Mouse (Mus musculus) layer of hippocampus, postnatal 36 days (tissue): Measurements from ENCODE around the gene Ptprcap. TPM values are rescaled to one million over a fixed set of nuclear protein-coding genes. Genes with fewer than 3 reads are reported as not detected.

Experiments
- DNase-seq, 2 experiments: peaks; one replicate each; pipeline ENCODE4 v3.0.0; 2022
- total RNA-seq, 2 experiments: library from RNA; stranded (reverse); gene quantifications; 2 replicates each; pipeline ENCODE4 v1.2.3; 2021

The Ptprcap gene
- total RNA-seq, 2 experiments from 2014 or later, result 1.6 to 3.8 TPM

- DNase-seq, result no peak
Measured at GRCm38 (mm10) chr19:4147782-4148490, 5.5 kb upstream of the Ptprcap start.

DNA sequence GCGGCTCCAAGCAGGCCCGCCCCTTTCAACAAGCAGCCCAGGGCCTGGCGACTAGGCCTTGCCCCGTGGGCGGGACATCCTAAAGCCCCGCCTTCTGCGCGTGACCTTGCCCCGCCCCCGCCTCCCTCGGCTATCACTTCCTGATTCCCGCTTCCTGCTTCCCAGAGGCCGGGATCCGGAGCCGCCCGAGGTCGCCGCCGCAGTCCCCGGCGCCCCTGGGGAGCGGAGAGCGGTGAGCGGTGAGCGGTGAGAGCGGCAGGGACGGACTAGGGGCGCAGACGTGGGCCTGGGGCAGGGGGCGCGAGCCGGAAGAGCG is 5.0 kb upstream of the Ptprcap start, which contains the start of gene Coro1b:
TSS of gene Coro1b (plus strand) at position 129 of the 316 bp plus-strand sequence.
- DNase-seq, result peak; percentile 93 to 95

GRCm38 (mm10) chr19:4148819-4149218 is 4.6 kb upstream of the Ptprcap start:
- DNase-seq, result no peak

DNA sequence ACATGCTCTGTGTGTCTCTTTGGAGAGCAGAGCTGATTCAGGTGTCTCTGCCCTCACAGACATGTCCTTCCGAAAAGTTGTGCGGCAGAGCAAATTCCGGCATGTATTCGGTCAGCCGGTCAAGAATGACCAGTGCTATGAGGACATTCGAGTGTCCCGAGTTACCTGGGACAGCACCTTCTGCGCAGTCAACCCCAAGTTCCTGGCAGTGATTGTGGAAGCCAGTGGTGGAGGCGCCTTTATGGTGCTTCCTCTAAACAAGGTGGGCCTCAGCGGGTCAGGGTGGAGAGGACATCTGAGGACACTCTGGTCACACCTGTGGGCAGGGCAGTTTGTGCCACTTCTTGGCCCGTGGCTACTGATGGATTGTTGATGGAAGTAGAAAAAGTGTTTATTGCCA is 4.1 kb upstream of the Ptprcap start:
- DNase-seq, result no peak

- DNase-seq, result no peak
Measured at GRCm38 (mm10) chr19:4149764-4150461, 3.5 kb upstream of the Ptprcap start.

GRCm38 (mm10) chr19:4150567-4151487 is 2.6 kb upstream of the Ptprcap start:
- DNase-seq, result no peak

- DNase-seq, result no peak
Measured at GRCm38 (mm10) chr19:4151488-4151860, 1.9 kb upstream of the Ptprcap start.

DNA sequence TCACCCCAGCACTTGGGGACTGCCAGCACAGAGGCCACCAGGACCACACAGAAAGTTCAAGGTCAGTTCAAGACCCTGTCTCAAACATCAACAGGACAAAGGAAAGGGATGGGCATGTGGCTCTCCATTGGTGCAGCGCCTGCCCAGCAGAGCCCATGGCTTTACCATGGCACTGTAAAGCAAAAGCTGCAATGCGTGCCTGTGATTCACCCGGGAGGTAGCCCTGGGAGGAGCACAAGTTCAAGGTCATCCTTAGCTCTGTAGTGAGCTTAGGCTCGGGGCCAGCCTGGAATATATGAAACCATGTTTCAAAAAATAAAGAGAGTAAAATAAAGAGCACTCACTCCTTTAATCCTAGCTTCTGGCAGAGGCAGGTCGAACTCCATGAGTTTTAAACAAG is 1.5 kb upstream of the Ptprcap start:
- no peak for DNase-seq

GRCm38 (mm10) chr19:4152445-4153231 is 766 bp upstream of the Ptprcap start:
- no peak for DNase-seq

DNA sequence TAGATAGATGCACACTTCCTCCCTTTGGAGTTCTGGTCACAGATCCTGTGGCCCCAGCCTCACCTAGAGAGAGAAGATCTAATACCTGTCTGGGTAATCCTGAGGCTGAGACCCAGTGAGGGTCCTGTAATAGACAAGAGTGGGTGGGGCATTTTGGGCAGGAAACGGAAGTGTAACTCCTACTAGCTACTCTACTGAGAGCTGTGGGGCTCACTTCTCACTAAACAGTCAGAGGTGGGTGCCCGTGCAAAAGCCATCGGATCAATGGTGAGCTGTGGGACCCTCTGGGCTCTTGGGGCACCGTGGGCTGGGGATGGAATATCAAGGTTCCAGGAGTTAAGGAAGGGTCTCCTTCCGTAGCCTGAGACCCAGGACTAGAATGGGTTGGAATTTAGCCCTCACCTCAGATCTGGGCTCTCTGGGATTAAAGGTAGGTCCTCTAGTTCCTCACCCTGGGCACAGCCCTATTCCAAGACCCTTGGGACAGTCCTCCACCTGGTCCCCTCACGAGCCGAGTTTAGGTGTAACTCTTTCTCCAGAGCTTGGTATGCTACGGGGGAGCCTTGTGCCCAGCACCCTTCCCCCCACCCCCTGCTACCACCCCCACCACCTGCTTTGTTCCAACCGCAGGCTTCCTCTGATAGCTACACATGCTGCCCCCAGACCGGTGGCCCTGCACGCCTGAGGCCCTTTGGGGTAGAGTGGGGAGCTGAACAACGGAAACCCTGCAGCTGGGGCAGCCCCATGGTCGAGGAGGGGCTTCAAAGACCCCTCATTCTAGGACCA is 1.2 kb downstream of the Ptprcap start:
- DNase-seq, result no peak

DNA sequence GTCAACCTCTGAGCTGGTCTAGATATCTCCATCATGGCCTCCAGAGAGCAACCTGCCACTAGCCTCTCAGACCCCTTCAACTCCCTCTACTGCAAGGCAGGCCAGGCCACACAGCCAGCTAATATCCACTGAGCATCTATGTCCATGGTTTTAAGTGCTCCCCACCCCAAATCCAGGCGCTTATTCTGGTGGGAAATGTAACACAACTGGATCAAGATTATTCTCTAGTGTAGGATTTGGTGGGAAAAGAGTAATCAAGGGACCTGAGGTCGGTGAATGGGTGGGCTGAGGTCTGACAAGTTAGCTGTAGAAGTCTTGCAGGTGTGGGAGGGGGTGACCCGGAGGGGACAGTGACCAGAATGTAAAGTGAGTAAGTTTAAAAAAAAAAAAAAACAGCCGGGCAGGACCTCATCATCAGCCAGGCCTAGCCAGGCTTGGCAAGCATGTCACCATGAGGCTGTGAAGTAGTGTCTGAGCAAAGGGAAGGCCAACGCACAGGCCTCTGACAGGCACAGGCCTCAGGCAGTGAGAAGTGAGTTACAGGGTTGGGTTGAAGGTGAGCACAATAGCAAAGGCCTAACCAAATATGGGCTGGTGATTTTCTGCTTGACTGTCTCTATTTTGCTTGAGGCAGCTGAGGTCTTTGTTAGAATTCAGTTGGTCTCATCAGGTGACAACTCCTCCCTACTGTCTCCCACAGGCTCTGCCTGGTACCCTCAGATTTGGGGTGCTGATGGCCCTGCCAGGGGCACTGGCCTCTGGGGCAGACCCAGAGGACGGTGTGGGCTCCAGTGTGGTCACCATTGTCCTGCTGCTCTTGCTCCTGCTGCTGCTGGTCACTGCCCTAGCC is 2.0 kb downstream of the Ptprcap start:
- DNase-seq, result no peak

- no peak for DNase-seq
Measured at GRCm38 (mm10) chr19:4156073-4156579, 2.7 kb downstream of the Ptprcap start.

- no peak for DNase-seq
Measured at GRCm38 (mm10) chr19:4156771-4157170, 3.4 kb downstream of the Ptprcap start.

DNA sequence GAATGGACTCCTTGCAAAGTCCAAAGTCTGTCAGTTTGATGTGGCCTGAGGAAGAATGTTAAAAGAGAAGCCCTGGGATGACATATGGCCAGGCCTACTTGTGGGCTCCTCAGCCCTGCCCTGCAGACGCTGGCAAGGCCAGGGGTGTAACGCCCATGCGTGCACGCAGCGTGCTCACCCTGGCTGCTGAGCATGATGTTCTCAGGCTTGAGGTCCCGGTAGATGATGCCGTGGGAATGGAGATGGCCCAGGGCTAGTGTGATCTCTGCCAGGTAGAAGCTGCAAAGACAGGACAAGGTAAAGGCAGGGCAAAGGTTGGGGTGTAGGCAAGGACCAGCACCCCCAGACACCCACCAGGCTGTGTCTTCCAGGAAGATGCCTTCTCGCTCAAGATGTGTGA is 5.6 kb downstream of the Ptprcap start:
- DNase-seq, result no peak

- DNase-seq, result peak; percentile 96 to 97
Measured at GRCm38 (mm10) chr19:4162646-4163542, 9.5 kb downstream of the Ptprcap start, which contains the start of gene Rps6kb2. Rps6kb2 (minus strand) TSS chr19:4163354.

DNA sequence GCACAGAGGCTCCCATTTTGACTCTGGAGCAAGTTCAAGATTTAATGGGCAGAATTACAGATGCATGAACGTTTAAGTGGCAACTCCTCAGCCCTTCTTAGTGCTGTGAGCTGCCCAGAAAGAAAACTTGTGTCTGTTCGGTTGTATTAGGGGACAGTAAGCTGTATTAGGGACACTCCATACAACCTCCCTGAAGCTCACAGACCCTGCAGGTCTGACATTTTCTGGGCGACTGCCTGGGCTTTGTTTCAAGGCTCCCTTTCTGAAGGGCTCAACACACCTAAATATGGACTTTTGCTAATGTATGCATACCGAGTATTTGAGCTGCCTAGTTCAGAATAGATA is 10.1 kb downstream of the Ptprcap start:
- no peak for DNase-seq

DNA sequence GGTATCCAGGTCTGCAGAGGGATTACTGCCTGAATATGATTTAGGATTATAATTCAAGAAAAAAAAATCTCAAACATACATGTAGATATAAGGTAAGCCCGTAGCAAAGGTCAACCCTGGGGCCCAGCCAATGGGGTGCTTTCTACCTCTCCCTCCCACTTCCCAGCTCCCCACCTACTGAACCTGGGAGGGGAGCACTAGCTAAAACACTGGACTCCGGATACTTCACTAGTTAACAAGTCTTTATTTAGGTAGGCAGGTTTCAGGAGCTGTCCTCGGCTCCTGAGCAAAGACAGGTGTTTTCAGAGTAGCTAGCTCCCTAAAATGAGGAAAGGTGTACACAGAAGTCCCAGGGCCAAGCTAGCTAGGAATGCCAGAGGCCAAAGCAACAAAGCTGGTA is 10.7 kb downstream of the Ptprcap start:
- no peak for DNase-seq

DNA sequence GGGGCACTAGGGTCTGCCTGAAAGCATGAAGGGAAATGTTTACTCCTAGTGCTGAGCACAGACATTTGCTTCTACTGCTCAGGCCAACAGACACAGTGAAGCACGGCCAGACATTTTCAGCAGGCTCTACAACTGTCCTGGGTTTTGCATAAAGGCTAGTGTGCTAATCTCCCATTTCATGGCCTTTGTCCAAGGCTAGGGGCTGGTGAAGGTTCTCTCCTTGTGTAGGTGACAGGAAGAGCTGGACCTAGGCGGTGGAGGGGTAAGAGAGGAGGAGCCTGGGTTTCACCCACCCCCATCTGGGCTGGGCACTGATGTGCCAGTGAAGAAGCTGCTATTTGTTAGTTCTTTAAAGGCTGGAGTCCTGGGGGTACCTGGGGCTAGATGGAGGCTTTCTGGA is 11.3 kb downstream of the Ptprcap start:
- no peak for DNase-seq
